Comparison of ENCODE assay signal across 13 mouse cellular contexts in genomic region chr16:9680572-9680971, GRCm38 (mm10).
"Had no signal": no experiment of that assay in that cellular context is flagged by ENCODE, and none has a peak within 500 bp of the region (broad histone marks: within the 10 kb centered on the region; RNA-seq: fewer than 3 reads in every experiment).

No protein-coding gene starts in this region.

- H3K4me2 ChIP-seq: intestine, embryonic 15.5 days; limb, embryonic 13.5 days; neural tube, embryonic 12.5 days had no signal

- DNase-seq: kidney, adult 8-10 months; kidney, postnatal 4 days; layer of hippocampus, postnatal 36 days; left cerebral cortex, postnatal 4 days; lung, adult 2 months; lung, postnatal 36 days; midbrain, embryonic 14.5 days had no signal

- H3K9ac ChIP-seq: intestine, embryonic 15.5 days; limb, embryonic 13.5 days; neural tube, embryonic 12.5 days had no signal

- H3K36me3 ChIP-seq: intestine, embryonic 15.5 days; limb, embryonic 13.5 days; neural tube, embryonic 12.5 days had no signal

- H3K27me3 ChIP-seq: intestine, embryonic 15.5 days; limb, embryonic 13.5 days; neural tube, embryonic 12.5 days had no signal

- H3K27ac ChIP-seq: intestine, embryonic 15.5 days; kidney, postnatal 0 days; limb, embryonic 13.5 days; neural tube, embryonic 12.5 days; stomach, postnatal 0 days had no signal

- H3K4me1 ChIP-seq: intestine, embryonic 15.5 days; limb, embryonic 13.5 days had no signal

- H3K9me3 ChIP-seq: intestine, embryonic 15.5 days; limb, embryonic 13.5 days; neural tube, embryonic 12.5 days had no signal

- H3K4me3 ChIP-seq: intestine, embryonic 15.5 days; limb, embryonic 13.5 days; neural tube, embryonic 12.5 days had no signal

- ATAC-seq: intestine, embryonic 15.5 days; lung, postnatal 0 days had no signal
